Mouse (Mus musculus) G1E (cell line): ENCODE results near the gene Cep112.

Experiments used
- CTCF ChIP-seq: IDR thresholded peaks from 2 replicates; pipeline ENCODE4 v1.5.1; 2012; ENCODE audit warnings: low read depth, low read length, inconsistent platforms, mixed read lengths
- GATA1 ChIP-seq: IDR thresholded peaks from 2 replicates; pipeline ENCODE4 v1.6.1; 2012; ENCODE audit warnings: borderline replicate concordance, low read length, inconsistent platforms, mixed read lengths
- POLR2AphosphoS5 ChIP-seq: IDR thresholded peaks from 2 replicates; pipeline ENCODE4 v1.6.1; 2012; ENCODE audit warnings: low read depth, low read length, inconsistent platforms; ENCODE audit not compliant: insufficient replicate concordance

DNA sequence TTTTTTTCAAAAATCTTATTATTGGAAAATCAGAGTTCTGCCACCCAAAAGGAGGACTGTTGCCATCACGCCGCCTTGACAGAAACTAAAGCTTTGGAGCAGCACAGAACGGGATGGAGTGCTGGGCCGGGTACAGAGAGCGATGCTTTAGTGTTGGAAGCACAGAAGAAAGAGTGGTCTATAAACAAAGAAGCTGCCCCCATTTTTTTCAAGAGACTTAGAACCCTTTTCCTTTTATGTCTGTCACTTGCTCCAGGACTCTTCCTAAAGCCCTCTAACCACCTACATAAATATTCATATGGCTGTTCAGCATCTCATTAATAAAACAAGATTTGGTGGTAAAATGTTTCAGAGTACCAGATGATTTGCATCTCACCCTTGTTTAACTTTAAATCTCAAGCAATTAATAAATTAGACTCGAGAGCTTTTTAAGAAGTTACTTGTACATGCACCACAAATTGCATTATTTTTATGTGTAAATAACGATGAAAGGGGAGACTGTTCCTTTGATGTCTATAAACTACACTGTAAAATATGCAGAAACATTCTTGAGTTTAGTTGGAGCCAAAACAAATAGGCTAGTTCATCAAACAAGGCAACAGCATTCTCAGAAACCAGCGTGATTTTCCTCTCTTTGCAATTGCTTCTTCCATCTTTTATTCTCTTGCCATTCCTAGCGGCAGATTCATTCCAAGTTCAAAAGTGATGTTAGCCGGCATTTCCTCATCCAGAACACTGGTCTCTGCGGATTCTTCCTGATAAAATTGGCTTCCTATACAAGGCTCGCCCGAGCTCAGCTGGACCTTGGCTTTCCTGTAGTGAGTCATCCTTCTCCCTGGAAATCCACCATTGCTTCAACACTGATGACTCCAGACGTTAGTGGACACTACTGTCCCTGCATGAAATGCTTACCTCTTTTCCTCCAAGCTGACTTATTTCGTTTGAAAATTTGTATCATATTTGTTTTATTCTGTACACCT is 355.6 kb downstream of the Cep112 start:
- TF ChIP-seq CTCF (no peak), GATA1 (no peak), POLR2AphosphoS5 (no peak)
